Mouse (Mus musculus) layer of hippocampus, adult 9-10 months (tissue): ENCODE results near the gene Sh3tc1.

Source experiments
- DNase-seq: peaks from one replicate; pipeline ENCODE4 v3.0.0; 2022; ENCODE audit warnings: low spot score

Sh3tc1 gene

DNA sequence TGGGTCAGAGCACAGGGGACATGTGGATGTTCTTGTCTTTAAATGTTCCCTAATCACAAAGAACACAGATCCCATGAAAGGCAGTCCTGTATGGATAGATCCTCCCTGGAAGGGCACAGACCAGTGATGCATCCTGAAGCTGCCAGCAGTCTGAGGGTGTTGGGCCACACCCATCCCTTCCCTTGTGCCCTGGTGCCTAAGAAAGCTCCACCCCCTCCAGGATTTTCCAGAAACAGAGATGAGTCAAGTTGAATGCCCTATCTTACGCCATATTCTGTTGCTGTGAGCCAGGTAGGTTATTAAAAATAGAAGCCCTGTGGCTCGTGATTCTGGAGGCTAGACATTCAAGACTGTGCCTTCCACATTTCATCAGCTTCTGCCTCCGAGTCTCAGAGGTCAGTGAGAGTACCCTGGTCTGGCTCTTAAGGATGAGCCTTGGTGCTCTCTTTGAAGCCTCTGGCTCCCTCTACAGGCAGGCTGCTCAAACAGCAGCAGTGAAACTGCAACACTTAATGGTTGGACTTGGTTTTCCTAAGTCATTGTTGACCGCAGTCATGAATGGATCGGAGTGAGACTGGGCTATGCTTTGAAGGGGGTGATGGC lies 15.4 kb upstream of the Sh3tc1 start:
- DNase-seq, result no peak

DNA sequence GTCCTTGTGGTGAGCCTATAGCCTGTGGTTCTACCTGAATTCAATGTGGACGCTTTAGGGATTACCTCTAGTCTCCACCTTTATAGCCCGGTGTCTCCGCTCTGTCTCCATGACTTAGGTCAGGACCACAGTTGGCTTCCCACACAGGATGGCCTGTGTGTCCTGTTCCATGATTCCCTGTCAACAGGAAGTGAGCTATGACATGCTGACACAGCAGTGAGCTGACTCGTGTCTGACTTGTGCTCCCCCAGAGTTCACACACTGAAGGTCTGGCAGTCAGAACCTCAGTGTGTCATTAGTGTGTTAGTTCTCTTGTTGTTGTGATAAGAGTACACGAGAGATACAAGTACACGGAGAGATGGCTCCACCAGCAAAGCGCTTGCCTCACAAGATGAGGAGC lies 11.2 kb upstream of the Sh3tc1 start:
- DNase-seq, result no peak

DNA sequence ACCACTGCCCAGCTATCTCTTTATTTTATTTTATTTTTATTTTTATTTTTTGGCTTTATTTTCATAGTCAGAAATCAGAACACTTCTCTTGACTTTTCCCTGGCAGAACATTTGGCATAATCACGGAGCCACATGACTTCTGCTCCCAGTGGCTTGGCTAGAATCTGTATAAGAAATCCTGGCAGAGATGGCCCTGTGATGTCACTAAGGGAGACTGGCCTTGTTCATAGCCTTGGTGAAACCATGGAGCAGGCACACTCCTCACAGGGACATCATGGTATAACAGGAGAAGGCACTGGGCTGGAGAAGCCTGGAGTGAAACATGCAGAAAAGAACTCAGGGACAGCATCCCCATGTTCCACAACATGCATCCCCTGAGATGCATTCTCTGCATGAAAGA lies 10.2 kb upstream of the Sh3tc1 start:
- DNase-seq, result no peak

DNA sequence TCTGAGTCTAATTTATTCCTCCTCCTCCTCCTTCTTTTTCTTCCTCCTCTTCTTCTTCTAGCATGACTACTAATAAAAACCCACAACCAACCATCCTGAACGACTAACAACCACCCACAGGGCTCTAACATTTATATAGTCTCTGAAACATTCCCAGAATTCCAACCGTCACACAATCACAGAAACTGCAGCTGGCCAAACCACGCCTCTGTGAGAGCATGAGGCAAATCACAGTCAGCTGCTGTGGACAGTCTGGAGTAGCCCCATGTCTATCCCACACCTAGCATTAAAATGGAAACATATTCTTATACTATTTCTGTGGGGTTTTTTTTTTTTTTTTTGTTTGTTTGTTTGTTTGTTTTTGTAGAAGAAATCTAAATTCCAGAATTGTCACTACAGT lies 9.6 kb upstream of the Sh3tc1 start:
- no peak for DNase-seq

DNA sequence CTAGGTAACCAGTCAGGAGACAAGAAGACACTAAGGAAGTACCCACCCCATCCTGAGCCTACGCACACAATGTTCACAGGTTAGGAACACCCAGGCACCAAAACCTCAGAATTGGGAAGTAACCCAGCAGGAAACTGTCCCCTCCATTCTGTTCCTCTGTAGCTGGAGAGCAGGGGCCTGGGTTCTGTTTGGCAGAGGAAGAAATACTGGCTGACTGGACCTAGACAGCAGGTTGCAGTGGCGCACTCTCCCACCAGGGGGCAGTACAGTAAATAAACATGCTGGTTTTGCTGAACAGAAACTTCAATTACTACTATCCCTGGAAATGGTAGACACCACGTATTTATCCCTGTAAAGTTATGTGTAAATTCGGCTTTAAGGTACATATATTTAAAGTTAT lies 7.1 kb upstream of the Sh3tc1 start:
- DNase-seq, result peak; percentile 83

DNA sequence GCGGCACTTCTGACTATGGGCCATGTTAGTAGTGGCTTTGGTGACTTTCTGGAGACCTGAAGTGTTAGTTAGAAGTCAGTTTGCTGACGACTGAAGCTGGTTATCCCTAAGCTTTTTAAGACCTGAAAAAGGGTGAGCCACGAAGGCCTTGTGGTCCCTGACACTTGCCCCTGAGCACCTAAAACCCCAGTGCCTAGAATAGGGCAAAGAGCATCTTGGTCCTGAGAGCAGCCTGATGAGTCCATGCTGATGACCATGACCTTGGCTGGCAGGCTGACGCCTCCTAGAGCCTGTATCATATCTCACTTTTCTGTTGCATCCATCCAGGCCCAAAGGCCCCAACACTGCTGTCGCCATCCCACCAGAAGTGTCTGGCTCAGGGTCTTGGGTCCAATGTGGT lies 5.6 kb upstream of the Sh3tc1 start:
- DNase-seq, result no peak

DNA sequence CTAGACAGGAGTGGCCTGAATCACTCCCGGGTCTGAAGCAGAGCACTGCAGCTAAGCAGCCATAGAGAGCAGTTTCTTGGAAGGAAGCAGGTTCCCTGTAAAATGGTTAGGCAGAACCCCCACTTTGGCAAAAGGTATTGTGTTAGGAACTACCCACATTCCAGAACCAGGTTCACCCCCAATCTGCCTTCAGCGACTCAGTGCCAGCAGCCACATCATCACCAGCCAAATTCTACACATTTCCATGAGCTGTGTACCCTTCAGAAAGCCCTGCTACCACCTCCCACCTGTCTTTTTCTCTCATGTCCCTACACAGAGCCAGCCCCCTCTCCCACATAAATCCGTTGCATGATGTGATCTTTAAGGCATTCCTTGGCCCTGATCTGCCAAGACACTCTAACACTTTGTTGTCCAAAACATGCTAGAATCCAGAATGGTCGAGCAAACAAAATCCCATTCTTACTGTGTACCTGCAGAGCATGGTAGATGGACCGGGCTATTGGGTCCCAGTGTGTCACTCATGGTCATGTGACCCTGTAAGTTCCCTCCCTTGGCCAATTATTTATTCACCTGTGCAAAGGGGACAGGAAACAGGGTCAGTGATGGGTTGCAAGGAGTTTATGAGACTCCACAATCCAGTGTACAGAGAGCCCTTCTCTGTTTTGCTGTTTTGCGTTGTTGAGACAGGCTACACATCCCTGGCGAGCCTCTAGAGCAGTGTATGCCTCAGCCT lies 4.4 kb upstream of the Sh3tc1 start:
- no peak for DNase-seq

DNA sequence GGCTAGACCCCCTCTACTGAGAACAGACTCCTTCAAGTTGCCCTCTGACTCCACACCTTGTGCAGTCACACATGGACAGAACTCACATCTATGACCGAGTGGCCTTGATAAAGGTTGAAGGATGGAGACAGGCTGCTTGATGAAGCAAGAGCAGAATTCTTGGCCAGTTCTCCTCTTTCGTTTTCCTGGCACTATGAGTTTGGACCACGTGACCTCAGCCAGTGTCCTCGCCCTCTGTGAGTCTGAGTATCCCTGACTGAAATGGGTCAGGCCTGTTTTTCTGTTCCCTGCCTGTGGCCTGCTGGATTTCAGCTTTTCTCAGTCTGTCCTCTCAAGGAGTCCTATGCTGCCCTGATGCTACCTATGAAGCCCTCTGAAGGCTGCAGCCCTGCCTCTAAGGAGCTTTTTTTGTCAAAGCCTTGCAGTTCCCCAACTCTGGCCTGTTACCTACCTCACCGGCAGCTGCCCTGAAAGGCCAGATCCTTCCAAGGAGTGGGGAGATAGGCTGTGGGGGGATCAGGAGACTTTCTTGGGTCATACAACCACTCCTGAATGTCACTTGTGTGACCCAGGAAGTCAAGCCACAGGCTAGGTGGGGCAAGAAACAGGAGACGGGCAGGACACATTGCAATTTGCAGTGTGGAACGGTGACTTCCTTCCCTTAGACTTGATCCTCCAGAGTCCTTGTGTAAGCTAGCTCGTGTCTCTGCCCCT lies 3.6 kb upstream of the Sh3tc1 start:
- DNase-seq, result no peak

DNA sequence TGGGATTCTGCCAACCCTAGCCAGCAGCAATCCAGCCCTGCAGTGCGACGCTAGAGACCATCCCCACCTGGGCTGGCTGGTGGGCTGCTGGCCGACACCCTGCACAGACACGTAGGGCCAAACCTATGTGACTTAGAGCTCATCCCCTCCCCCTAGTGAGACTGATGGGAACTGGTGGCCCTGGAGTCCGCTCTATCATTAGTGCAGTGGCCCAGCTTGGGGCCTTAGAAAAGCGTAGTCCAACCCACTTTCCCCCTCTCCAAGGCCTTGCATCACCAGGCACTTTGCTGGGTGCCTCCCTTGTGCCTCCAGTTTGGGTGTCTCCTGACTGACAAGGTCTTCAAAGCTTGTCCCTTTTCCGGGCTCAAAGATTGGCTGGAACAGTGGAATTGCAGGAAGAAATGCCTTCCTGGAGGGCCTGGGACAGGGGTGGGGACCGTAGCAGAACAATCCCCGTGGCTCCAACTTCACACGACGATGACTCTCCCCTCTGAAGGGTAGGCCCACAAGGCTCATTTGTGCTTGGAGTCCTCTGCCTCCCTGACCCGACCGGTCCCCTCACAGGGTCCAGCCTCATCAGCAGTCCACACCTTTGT lies 1.5 kb upstream of the Sh3tc1 start:
- DNase-seq, result no peak

DNA sequence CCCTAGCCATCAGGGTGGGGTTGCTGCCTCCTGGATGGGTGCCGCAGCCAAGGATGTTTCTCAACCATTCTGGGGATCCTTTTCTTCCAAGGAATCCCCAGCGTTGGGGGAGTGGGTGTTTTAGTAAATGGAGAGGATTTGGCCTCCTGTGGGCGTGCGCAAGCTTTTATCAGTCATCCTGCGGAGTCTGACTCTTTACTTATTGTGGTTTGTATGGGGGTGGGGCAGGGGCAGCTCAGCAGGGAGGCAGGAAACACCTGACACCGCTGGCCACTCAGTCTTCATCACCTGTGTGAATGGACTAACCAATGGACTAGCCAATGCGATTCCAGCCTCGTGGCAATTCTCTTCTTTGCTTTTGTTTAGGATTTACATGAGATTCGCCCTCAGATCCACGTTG lies 929 bp upstream of the Sh3tc1 start:
- no peak for DNase-seq

DNA sequence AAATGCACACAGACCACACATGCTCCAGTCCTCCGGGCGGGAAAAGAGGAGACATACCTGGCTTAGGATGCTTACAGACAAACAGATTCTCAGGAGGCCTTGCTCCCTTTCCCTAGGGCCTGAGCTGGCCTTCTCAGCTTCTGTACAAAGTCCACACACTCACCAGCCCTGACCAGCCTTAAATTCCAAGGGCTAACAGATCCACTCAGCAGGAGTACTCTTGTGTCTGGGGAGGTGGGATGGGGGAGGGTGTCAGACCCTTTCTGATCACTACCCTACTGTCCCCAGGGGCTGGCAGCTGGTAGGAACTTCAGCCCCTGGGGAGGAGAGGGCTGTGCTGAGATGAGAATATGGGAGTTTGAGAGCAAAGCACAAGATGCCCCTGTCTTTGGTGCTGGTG lies 782 bp downstream of the Sh3tc1 start:
- DNase-seq, result no peak

DNA sequence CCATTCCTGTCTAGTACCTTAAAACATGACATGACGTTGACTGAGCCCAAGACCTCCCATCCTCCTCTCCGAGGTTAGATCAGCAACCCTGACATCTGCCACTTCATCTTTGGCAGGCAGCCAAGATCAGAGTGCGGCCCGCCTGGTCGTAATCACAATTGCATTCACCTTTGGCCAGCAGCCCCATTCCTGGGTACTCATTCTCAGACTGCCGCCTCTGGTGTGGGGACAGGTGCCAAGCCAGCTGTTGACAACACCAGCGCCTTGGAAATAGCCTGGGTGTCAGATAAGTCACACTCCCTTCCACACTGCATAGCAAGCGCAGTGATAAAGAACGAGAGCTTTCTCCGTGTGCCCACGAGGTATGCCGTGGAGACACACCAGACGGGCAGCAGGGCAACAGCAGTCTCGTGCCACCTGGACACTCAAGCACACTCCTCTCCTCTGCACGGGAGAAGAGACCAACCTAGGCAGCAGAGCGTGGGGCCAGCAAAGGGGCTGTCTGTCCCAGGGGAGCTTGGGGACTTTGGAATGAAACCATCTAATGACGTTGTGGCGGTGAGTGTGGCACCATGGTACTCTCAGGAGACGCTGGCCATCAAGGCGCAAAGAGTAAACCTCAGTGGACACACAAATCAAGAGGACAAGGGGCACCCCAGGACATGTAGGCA lies 2.4 kb downstream of the Sh3tc1 start:
- DNase-seq, result no peak

DNA sequence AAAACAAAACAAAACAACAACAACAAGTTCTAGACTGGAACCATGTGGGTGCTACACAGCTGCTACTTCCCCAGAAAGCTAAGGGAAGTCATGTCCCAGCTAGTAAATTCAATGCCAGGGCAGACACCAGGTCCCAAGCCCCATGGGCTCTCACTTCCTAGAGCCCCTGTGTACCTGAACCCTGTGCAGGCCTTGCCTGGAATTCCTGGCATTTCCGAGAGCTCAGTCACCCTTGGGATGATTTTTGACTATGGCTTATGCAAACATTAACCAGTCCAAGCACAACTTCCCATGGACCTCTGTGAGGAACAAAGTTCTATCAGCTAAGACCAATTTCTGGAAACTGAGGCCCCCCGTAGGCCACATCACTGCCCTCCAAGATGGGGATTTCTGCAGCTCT lies 6.3 kb downstream of the Sh3tc1 start:
- DNase-seq, result no peak

DNA sequence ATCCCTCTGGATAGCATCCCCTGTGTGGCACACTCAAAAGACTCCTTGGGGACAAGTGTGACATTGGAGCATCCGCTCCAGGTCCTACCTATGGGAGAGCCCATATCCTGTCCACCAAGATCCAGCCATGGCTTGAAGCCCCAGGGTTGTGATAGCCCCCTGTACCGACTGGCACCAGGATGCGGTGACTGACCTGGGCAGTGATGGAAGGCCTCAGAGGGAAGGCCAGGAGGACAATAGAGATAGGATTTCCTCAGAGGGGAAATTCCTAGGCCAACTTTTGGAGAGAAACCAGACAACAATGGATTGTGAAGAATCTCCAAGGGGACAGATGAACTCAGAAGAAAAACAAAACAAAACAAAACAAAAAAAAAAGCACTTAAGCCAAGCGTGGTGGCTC lies 8.8 kb downstream of the Sh3tc1 start:
- DNase-seq, result no peak

DNA sequence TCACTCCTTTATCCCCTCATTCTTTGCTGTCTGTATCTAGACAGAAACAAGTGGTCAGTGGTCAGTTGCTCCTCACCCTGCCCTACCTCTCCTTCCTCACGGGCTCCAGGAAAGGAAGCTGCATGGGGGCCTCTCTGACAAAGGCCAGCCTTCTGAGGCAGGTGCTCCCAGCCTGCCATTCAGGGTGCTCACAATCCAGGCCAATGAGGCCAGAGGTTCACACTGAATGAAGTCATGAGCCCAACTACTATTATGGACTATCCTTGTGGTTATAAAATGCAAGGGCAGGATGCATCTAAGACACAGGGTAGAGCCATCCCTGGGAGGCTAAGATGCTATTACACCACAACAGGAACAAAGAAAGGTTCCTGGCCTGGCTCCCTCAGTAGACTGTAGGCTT lies 9.2 kb downstream of the Sh3tc1 start:
- DNase-seq, result no peak

DNA sequence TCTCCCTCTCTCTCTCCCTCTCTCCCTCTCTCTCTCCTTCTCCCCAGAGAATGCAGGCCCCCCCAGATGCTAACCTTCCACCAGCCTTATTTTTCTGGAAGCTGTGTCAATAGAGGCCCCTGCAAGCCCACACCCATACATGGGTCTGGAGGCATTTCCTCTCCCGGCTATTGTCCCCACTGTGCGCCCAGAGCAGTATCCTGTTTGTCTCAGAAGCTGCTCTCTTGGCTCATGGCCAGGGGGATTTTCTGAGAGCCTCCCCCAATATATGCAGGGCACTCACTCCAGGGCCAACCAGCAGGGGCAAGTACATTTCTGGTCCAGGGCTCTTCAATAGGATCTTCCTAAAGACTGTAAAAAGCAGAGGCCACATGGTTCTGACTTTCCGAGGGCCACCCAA lies 9.9 kb downstream of the Sh3tc1 start:
- DNase-seq, result no peak

DNA sequence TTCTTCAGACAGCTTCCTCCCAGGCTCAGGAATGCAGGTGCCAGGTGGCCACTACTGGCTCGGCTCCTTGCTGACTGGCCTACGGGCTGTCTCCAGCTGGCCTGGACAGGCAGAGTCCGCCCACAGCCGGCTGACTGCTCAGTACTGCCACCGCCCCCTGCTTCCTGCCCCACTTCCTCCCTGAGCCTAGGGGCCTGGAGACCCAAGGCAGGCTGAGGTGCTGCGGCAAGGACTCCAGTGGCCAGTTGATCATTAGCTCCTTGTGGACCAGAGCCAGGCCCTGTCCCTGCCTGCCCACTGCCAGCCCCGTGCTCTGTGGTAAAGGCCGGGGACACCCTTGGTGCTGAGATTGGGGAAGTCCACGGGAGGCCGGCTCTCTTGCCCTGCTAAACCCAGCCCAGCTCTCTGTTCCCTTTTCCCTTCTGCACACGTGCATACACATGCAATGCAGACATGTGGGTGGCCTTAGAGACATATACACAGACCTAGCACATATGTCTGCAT lies 10.8 kb downstream of the Sh3tc1 start:
- no peak for DNase-seq

DNA sequence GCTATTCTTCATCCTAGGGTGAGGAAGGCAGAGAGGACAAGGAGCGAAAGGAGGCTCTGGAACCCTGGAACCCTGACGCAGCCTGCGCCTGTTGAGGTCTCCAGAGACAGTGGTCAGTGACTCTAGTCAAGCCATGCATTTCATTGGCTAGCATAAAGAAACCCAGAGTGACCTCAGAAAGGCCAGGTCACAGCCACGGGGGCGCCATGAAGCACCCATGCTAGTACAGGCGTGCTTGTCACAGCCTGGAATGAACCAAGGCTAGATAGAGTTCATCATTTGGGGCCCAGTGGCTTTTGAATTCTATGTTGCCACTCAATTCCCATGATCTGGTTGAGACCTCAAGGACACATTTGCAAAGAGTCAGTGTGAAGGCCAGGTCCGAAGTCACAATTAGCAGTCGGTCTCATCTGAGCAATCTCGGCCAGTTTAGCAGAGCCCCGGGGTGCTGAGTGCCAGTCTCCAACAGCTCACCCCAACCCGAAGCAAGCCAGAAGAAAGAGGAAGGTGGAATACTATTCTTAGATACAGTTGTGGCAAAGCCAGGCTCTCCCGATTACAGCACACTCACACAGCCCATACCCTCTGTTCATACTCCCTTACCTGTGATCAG lies 11.3 kb downstream of the Sh3tc1 start:
- no peak for DNase-seq

DNA sequence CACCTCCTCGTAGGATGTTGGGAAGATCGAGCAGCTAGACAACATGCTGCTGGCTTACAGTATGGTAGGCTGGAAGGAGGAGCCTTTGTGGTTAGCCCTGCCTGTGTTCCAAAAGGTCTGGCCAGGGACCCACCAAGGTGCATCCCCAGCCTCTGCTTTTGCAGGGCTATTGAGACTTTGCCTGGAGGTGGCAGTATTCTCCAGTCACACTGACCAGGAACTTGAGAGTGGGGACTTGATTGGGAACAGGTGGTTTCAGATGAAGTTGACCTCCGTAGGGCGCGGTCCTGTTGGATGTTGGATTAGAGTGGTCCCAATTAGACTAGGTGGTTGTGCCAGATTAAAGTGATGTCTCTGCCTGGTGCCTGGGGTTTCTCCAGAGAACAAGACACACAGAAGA lies 12.3 kb downstream of the Sh3tc1 start:
- no peak for DNase-seq

DNA sequence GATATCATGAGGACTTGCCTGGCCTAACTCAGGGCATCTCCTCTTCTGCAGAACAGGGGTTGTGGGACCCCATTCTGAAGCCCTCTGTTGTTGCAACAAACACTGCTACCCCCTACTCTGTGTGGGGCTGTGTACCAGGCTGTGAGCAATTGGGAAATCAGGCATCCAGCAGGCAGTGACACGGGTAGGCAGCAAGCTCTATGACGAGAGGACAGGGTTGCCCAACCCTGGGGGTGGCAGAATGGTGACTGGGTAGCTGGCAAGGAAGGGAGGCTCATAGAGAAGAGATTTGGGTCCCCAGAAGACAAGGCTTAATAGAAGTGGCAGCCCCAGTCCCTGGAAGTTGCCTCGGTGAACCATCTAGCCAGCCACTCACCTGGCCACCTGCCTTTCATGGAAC lies 13.9 kb downstream of the Sh3tc1 start:
- no peak for DNase-seq

DNA sequence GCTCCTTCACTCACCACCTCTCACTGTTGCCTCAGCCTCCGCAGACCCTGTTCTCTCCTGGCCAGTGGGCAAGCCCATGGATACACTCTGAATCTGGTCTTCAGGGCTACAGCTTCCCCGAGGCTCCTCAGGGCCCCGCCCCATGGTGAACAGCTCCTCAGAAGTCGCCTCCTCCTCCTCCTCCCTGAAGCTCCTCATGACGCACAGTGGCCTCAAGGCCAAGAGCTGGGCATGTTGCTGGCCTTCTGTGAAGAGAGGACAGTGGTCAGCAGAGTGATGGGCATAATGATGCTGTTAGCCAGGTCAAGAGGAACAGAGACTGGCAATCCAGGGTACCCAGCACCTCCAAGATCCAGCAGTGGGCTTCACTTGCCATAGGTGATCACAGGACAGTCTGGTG lies 15.9 kb downstream of the Sh3tc1 start:
- no peak for DNase-seq

DNA sequence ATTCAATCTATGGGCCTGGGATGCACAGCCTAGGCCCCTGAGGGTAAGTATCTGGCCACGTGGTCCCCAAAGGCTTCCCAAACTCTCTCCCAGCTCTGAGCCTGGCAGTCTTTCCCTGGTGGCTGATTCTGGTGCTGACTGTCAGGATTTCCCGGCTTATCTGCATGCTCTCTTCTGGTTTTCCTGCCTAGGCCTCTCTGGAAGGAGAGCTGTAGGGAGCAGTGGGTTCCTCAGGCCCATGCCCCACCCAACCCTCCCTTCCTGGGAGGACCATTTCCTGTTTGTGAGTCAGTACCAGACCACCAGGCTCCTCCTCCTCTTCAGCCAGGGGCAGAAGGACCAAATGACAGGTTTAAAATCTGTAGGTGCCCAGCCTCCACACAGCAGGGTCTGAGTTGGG lies 17.1 kb downstream of the Sh3tc1 start:
- DNase-seq, result no peak
